Mouse (Mus musculus) effector memory CD4-positive, alpha-beta T cell, adult 7 months (primary cell): ENCODE data around the gene Ankef1. TPM values are rescaled to one million over a fixed set of nuclear protein-coding genes. Genes with fewer than 3 reads are reported as not detected.

Source experiments
- polyA plus RNA-seq: library from polyadenylated mRNA; unstranded; fragments of 100-300 nt; shearing (Covaris generic); gene quantifications from one replicate; pipeline ENCODE4 v1.2.1, GENCODE M21; 2017

Gene Ankef1
- 0.41 TPM for polyA plus RNA-seq

DNA sequence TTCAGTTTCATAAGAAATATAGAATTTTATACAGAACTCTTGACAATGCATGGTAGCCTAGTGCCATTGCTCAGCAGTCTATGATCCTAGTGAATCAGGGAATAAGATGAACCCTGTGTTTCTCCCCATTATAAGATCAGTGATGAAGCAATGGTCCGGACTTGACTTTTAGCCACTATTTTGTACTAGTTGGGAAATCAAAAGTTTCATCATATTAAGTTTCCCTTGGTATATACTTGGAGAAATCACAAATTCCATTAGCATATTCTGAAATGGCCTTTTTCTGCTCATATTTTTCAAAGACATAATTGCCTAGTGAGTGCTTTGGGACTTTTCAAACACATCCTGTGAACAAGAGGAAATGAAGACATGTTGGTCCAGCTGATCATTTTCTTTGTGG, at the start of gene Ankef1:
Gene Ankef1 (plus strand): TSS at position 260 of the 400 bp plus-strand sequence.

Other genes with a start within 250 kb of the Ankef1 start
- 0.72 TPM for gene Pak7, start 113.9 kb upstream of the Ankef1 start, polyA plus RNA-seq
- gene Snap25, start 211.5 kb downstream of the Ankef1 start, polyA plus RNA-seq = 0.38 TPM